Mouse (Mus musculus) bone marrow, adult 2 months (tissue): ENCODE data around the gene Ruvbl2. TPM values are rescaled to one million over a fixed set of nuclear protein-coding genes. Genes with fewer than 3 reads are reported as not detected.
A peak's percentile ranks its signal among the peaks of the same experiment; 100 is the strongest.

Experiments used
- H3K27ac ChIP-seq: fragments of 200-500 bp; 2 replicates; pipeline ENCODE4 v1.5.1; 2012; ENCODE audit warnings: low read depth, mild to moderate bottlenecking, control low read depth, inconsistent platforms, low read length; ENCODE audit not compliant: control insufficient read depth, poor library complexity, insufficient read depth
- H3K4me1 ChIP-seq: fragments of 200-500 bp; 2 replicates; pipeline ENCODE4 v1.6.1; 2011; ENCODE audit warnings: low read length; ENCODE audit not compliant: control insufficient read depth, insufficient read depth
- H3K4me3 ChIP-seq: fragments of 200-500 bp; replicated peaks from 2 replicates; pipeline ENCODE3; 2011; ENCODE audit warnings: mild to moderate bottlenecking, low read depth, low read length, control low read depth; ENCODE audit not compliant: control insufficient read depth
- CTCF ChIP-seq: fragments of 200-500 bp; IDR thresholded peaks from 2 replicates; pipeline ENCODE4 v1.5.1; 2011; ENCODE audit warnings: low read length, control low read depth; ENCODE audit not compliant: control insufficient read depth, insufficient read depth
- POLR2A ChIP-seq: fragments of 200-500 bp; IDR thresholded peaks from 2 replicates; pipeline ENCODE4 v1.6.1; 2011; ENCODE audit warnings: low read depth, mild to moderate bottlenecking, control low read depth, low read length, borderline replicate concordance; ENCODE audit not compliant: control insufficient read depth
- WGBS: fragments of 180-500 bp; shearing (Covaris S2); methylation state at CpG from one replicate; pipeline ENCODE4 v1.1.7; 2018; 5-methylcytosine and 5-hydroxymethylcytosine counted together
- polyA plus RNA-seq: library from polyadenylated mRNA; stranded (reverse); fragments of >200 nt; gene quantifications from 2 replicates; pipeline ENCODE4 v1.2.4, GENCODE M21; 2011; ENCODE audit warnings: low replicate concordance; ENCODE audit not compliant: missing spikeins, insufficient read depth, insufficient read length

Ruvbl2 gene
- polyA plus RNA-seq, 1 experiment, result 61.4 TPM

DNA sequence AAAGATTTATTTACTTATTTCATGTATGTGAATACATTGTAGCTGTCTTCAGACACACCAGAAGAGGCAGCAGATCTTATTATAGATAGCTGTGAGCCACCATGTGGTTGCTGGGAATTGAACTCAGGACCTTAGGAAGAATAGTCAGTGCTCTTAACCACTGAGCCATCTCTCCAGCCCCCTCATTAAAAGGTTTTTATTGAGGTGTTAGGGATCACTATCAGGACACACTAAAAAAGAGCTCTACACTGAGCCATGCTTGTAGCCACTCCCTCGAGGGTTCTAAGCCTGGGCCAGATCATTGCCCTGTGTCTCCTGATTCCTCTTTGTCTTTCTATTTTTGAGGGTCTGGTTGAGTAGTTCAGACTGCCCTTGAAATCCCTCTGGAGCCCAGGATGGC is 38.6 kb upstream of the Ruvbl2 start:
- Histone ChIP-seq H3K27ac (no peak overlapping the region), H3K4me1 (no peaks in the 10 kb centered on the region), H3K4me3 (no peak overlapping the region)
- TF ChIP-seq CTCF, result no peak
- TF ChIP-seq POLR2A, result no peak
- 44% methylated on average over 1 of the region's 1 CpGs for WGBS

GRCm38 (mm10) chr7:45475291-45475969 is 37.5 kb upstream of the Ruvbl2 start:
- Histone ChIP-seq H3K4me1 (no peaks in the 10 kb centered on the region), H3K4me3 (no peak overlapping the region), H3K27ac (no peak overlapping the region)
- TF ChIP-seq POLR2A (no peak), CTCF (no peak)
- WGBS, result 79% methylated on average over 16 of the region's 16 CpGs

DNA sequence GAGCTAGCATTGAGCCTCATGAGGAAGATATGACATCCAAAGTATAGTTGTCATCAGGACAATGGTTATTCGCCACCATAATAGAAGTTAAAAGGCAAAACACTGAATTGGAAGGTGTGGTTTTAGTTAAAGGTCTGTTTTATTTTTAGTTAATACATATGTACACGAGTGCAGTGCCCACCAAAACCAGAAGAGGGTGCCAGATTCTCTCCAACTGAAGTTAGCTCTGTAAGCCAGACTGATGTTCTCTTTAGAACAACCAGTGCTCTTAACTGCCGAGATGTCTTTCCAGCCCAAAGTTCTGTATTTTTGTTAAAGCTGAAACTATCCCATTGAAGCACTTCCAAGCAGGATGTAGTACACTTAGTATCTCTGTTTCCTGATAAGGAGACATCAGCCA is 33.0 kb upstream of the Ruvbl2 start:
- Histone ChIP-seq H3K4me1 (no peaks in the 10 kb centered on the region), H3K4me3 (no peak overlapping the region), H3K27ac (no peak overlapping the region)
- 5% methylated on average over 3 of the region's 3 CpGs for WGBS
- no peak for TF ChIP-seq POLR2A

- Histone ChIP-seq H3K27ac (0 out of 2 replicates have a peak overlapping the region, but pooled peaks have one; percentile 51), H3K4me3 (peak overlapping the region; percentile 80), H3K4me1 (no peaks in the 10 kb centered on the region)
- 45% methylated on average over 7 of the region's 7 CpGs for WGBS
- TF ChIP-seq CTCF (no peak), POLR2A (no peak)
Observed at GRCm38 (mm10) chr7:45467090-45467670, 29.3 kb upstream of the Ruvbl2 start.

DNA sequence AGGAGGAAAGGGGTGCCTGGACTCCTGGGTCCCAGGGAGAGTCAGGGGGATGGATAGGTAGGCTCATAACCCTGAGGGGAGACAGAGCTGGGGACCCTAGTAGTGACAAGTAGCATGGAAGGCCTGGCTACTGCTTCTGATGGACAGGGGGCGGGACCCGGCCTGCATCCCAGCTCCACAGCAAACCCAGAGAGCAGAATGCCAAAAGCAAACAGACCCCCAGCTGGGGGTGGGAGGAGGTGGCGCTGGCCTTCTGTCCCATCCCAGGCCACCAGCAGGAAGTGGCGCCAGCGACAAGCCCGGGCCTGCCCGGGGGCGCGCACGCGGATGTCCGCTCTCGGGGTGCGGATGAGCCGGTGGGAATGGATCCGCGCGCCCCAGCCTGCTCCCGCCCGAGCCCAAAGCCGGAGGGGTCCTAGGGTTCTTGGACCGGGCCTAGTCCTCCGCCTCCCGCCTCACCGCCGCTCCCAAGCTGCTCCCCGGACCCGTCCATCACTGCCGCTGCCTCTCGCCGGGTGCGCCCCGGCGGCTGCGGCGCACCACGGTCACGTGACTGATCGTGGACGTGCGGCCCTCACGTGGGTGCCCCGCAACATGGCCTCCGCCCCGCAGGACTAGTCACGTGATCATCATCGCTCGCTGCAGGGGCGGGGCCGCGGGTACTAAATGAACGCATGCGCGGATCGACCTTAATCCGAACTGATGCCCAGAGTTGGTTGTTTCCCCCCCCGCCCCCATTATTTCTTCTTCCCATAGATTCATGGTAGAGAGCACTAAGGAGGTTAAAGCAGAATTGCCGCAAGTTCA is 28.6 kb upstream of the Ruvbl2 start, which contains the start of gene Bax:
Gene Bax, minus strand, starts transcription at position 616 of the 807 bp plus-strand sequence.
- Histone ChIP-seq H3K4me3 (peak within 1 kb of the TSS; percentile 80), H3K4me1 (no peaks in the 10 kb centered on the region), H3K27ac (peak within 1 kb of the TSS; percentile 51)
- TF ChIP-seq CTCF, result no peak
- peak; percentile 88; the same call in 1 of the 2 replicates for TF ChIP-seq POLR2A
- WGBS, result under 1% methylated on average over 57 of the region's 58 CpGs

- no peak overlapping the region for H3K27ac ChIP-seq
- no peak overlapping the region for H3K4me3 ChIP-seq
- WGBS, result 73% methylated on average over 9 of the region's 9 CpGs
- TF ChIP-seq CTCF (peak; percentile 8; the same call in 1 of the 2 replicates), POLR2A (no peak)
- peaks cover 1% of the 10 kb centered on the region; the same call in 1 of the 2 replicates for H3K4me1 ChIP-seq
Observed at GRCm38 (mm10) chr7:45465549-45465948, 27.7 kb upstream of the Ruvbl2 start.

DNA sequence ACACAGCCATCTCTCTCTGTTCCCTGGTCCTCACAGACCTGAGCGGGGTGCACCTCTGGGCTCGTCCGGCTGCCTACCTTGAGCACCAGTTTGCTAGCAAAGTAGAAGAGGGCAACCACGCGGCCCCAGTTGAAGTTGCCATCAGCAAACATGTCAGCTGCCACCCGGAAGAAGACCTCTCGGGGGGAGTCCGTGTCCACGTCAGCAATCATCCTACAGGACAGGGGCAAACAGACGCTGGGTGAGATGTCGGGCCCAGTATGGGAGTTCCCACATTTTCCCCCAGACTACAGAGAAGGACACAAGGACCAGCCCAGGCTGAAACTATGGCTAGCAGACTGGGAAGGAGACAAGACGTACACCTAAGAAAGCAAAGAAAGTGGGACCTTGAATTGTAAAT is 27.2 kb upstream of the Ruvbl2 start:
- no peak overlapping the region for H3K4me3 ChIP-seq
- H3K4me1 ChIP-seq, result peaks cover 1% of the 10 kb centered on the region; the same call in 1 of the 2 replicates
- TF ChIP-seq CTCF (no peak), POLR2A (no peak)
- 91% methylated on average over 12 of the region's 12 CpGs for WGBS
- H3K27ac ChIP-seq, result no peak overlapping the region
